Mouse (Mus musculus) liver, postnatal 0 days (tissue): ENCODE results near the gene Gm8237.
"Not testable (repeated sequence)": the region's sequence is repeated elsewhere in the genome, so short reads cannot be mapped to it uniquely, and the experiment has no call there.

Experiments used
- CTCF ChIP-seq: sonication (generic); IDR thresholded peaks from 2 replicates; pipeline ENCODE4 v1.5.1; 2016; ENCODE audit warnings: antibody characterized with exemption, low read depth
- EP300 ChIP-seq: IDR thresholded peaks from 2 replicates; pipeline ENCODE4 v1.6.1; 2016; ENCODE audit warnings: antibody characterized with exemption, low read depth, mild to moderate bottlenecking

- not testable (repeated sequence) for TF ChIP-seq CTCF, EP300
Measured at GRCm38 (mm10) chr14:5918330-5918942, 38.3 kb upstream of the Gm8237 start.
